Mouse (Mus musculus) cortical plate, adult 2 months (tissue): ENCODE data around the gene Pgls.

ENCODE experiments used
- CTCF ChIP-seq: fragments of 200-500 bp; IDR thresholded peaks from 2 replicates; pipeline ENCODE4 v1.5.1; 2011; ENCODE audit warnings: mild to moderate bottlenecking, control low read depth, low read length; ENCODE audit not compliant: insufficient read depth; ENCODE audit errors: extremely low read depth
- POLR2A ChIP-seq: fragments of 200-500 bp; IDR thresholded peaks from 2 replicates; pipeline ENCODE4 v1.6.1; 2011; ENCODE audit warnings: mild to moderate bottlenecking, low read length, control low read depth; ENCODE audit not compliant: insufficient read depth; ENCODE audit errors: extremely low read depth

DNA sequence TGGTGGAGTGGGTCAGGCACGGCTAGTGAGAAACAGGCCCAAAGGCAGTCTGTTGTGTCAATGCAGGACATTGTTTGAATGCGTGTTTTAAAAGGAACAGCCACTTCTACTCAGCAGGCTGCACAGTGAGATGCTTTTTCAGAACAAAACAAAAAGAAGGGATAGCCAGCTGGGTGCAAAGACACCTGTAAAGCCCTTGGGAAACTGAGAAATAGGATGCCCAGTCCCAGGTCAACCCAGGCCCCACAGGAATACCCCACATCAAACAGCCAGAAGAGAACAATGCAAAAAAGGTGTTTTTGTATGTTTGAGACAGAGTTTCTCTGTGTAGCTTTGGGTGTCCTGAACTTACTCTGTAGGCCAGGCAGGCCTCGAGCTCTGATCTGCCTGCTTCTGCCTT, 3.2 kb upstream of the Pgls start:
- TF ChIP-seq CTCF = no peak
- no peak for TF ChIP-seq POLR2A
